11 mouse cellular contexts compared by ENCODE assay signal in genomic region chr16:93744049-93744490, GRCm38 (mm10). TPM values are rescaled to one million over a fixed set of nuclear protein-coding genes. Genes with fewer than 3 reads are reported as not detected.
DNase-seq lines count a peak whose midpoint lies in the region; ATAC-seq and TF ChIP-seq lines count a peak whose summit lies in the region.
"Had no signal": no experiment of that assay in that cellular context is flagged by ENCODE, and none has a peak within 500 bp of the region (broad histone marks: within the 10 kb centered on the region; RNA-seq: fewer than 3 reads in every experiment).

No protein-coding gene starts in this region.

- no peak overlapping the region for H3K4me3 ChIP-seq in cerebellum, adult 2 months (replicated peaks; ENCODE audit: insufficient read depth, low read depth, low read length)
- no peak overlapping the region for H3K4me3 ChIP-seq in lung, embryonic 16.5 days (ENCODE audit: low read length)
- H3K4me3 ChIP-seq: heart, embryonic 13.5 days had no signal

- H3K27me3 ChIP-seq in cerebellum, adult 2 months (ENCODE audit: control insufficient read depth, insufficient read depth, low read length): no peaks in the 10 kb centered on the region
- no peaks in the 10 kb centered on the region for H3K27me3 ChIP-seq in lung, embryonic 16.5 days (ENCODE audit: control insufficient read depth, insufficient read depth, low read depth, low read length)
- H3K27me3 ChIP-seq: heart, embryonic 13.5 days had no signal

- 39% methylated on average over 5 of the region's 5 CpGs for WGBS in cerebellum, adult 2 months
- WGBS in lung, embryonic 16.5 days: 44% methylated on average over 5 of the region's 5 CpGs

- H3K9ac ChIP-seq in lung, embryonic 16.5 days (ENCODE audit: low read length): 0 out of 2 replicates have a peak overlapping the region, but pooled peaks have one; percentile 18
- H3K9ac ChIP-seq: heart, embryonic 13.5 days had no signal

- H3K36me3 ChIP-seq in lung, embryonic 16.5 days (ENCODE audit: control insufficient read depth, insufficient read depth, low read length): peaks cover 6% of the 10 kb centered on the region; the same call in 1 of the 2 replicates

- peak; percentile 21; the same call in 1 of the 2 replicates for TF ChIP-seq CTCF in cerebellum, adult 2 months (IDR thresholded peaks at IDR 0.05; ENCODE audit: borderline replicate concordance, insufficient read depth, low read depth, low read length)

- H3K27ac ChIP-seq in cerebellum, adult 2 months (ENCODE audit: insufficient read depth, low read length): peak overlapping the region; percentile 85; the same call in 1 of the 2 replicates
- no peak overlapping the region for H3K27ac ChIP-seq in lung, embryonic 16.5 days (ENCODE audit: low read length)
- H3K27ac ChIP-seq: heart, embryonic 13.5 days had no signal

- peaks cover 36% of the 10 kb centered on the region for H3K4me1 ChIP-seq in cerebellum, adult 2 months (ENCODE audit: control insufficient read depth, insufficient read depth, low read length)
- peaks cover 17% of the 10 kb centered on the region for H3K4me1 ChIP-seq in lung, embryonic 16.5 days (replicated peaks; ENCODE audit: control insufficient read depth, insufficient read depth, low read length)
- H3K4me1 ChIP-seq: heart, embryonic 13.5 days had no signal

- H3K4me2 ChIP-seq in lung, embryonic 16.5 days (ENCODE audit: low read depth, low read length): no peak overlapping the region
- H3K4me2 ChIP-seq: heart, embryonic 13.5 days had no signal

- DNase-seq in cerebellum, adult 2 months: peak in 1 of 2 experiments; percentile 48
- DNase-seq in cerebellum, postnatal 4 days (ENCODE audit: low spot score in 2 of 2): no peak
- no peak for DNase-seq in lung, postnatal 14 days
- DNase-seq in frontal cortex, postnatal 25 days (ENCODE audit: low spot score in 2 of 2): no peak
- DNase-seq in heart, adult 11 months: no peak
- DNase-seq: B cell, adult 2 months had no signal

- ATAC-seq in lung, embryonic 16.5 days (ENCODE audit: low read depth): 0 out of 2 replicates have a peak, but pooled peaks have one; percentile 8
- peak; percentile 38 to 46 for ATAC-seq in hematopoietic stem cell, adult 5-6 weeks (replicated peaks in 1 of 2; ENCODE audit: insufficient read depth in 1 of 2, low FRiP score in 2 of 2, low TSS enrichment in 1 of 2, low read depth in 1 of 2, poor library complexity in 2 of 2, severe bottlenecking in 2 of 2)
- peak; percentile 54 for ATAC-seq in megakaryocyte-erythroid progenitor cell, adult 5-6 weeks (replicated peaks; ENCODE audit: low FRiP score, low TSS enrichment, poor library complexity, severe bottlenecking)
- ATAC-seq: midbrain, embryonic 16.5 days had no signal

- no peaks in the 10 kb centered on the region for H3K9me3 ChIP-seq in lung, embryonic 16.5 days (ENCODE audit: control insufficient read depth, low read length)
- H3K9me3 ChIP-seq: heart, embryonic 13.5 days had no signal

- TF ChIP-seq POLR2A in cerebellum, adult 2 months (IDR thresholded peaks at IDR 0.05; ENCODE audit: borderline replicate concordance, insufficient read depth, low read length): no peak

RNA-seq across cellular contexts. Expression of gene Dop1b, which starts 32.4 kb away (rescaled TPM):
- 102 and 103 TPM in 2 replicates for polyA plus RNA-seq in cerebellum, adult 2 months (2012; rRNA removed)
- polyA plus RNA-seq in lung, embryonic 16.5 days (2015; fragmentation: Nextera tagmentation; extraction: Ambion mirVana): 17.2 and 19.3 TPM in 2 replicates
- 11.2 and 13.4 TPM in 2 replicates for total RNA-seq in hematopoietic stem cell, adult 5-6 weeks (2017)
- total RNA-seq in megakaryocyte-erythroid progenitor cell, adult 5-6 weeks (2014; fragmentation: Nextera tagmentation): 38.8 and 63.3 TPM in 2 replicates
- total RNA-seq in megakaryocyte-erythroid progenitor cell, adult 5-6 weeks (2017): 9.1 and 17.6 TPM in 2 replicates
